Mouse (Mus musculus) cerebellum, adult 2 months (tissue): Measurements from ENCODE around the gene Rb1.

Experiments
- CTCF ChIP-seq: fragments of 200-500 bp; IDR thresholded peaks from 2 replicates; pipeline ENCODE4 v1.5.1; 2011; ENCODE audit warnings: low read depth, mild to moderate bottlenecking, control low read depth, low read length, moderate library complexity, borderline replicate concordance; ENCODE audit not compliant: insufficient read depth
- POLR2A ChIP-seq: fragments of 200-500 bp; IDR thresholded peaks from 2 replicates; pipeline ENCODE4 v1.6.1; 2011; ENCODE audit warnings: low read length, control low read depth, borderline replicate concordance; ENCODE audit not compliant: insufficient read depth

- no peak for TF ChIP-seq POLR2A
- no peak for TF ChIP-seq CTCF
Measured at GRCm38 (mm10) chr14:73179221-73179681, 146.4 kb downstream of the Rb1 start.
